Mouse (Mus musculus) G1E (cell line): ENCODE data around the gene Calhm2. TPM values are rescaled to one million over a fixed set of nuclear protein-coding genes. Genes with fewer than 3 reads are reported as not detected.

Experiments used
- ATAC-seq: 2 replicates; pipeline ENCODE4 v1.8.0; 2016; ENCODE audit warnings: mild to moderate bottlenecking; ENCODE audit not compliant: insufficient number of reproducible peaks, poor library complexity, low FRiP score, severe bottlenecking; ENCODE audit errors: extremely low read depth
- DNase-seq: peaks from one replicate; pipeline ENCODE4 v3.0.0; 2012; ENCODE audit warnings: low spot score
- H3K27me3 ChIP-seq: 2 replicates; pipeline ENCODE4 v1.6.1; 2012; ENCODE audit warnings: mild to moderate bottlenecking, low read length, inconsistent platforms; ENCODE audit not compliant: insufficient read depth
- H3K36me3 ChIP-seq: replicated peaks from 2 replicates; pipeline ENCODE3; 2012; ENCODE audit warnings: mild to moderate bottlenecking, inconsistent platforms
- H3K4me1 ChIP-seq: 2 replicates; pipeline ENCODE4 v1.6.1; 2012; ENCODE audit warnings: low read depth, low read length, inconsistent platforms, mixed read lengths; ENCODE audit not compliant: insufficient read depth
- H3K4me3 ChIP-seq: 2 replicates; pipeline ENCODE4 v1.5.1; 2012; ENCODE audit warnings: low read depth, mild to moderate bottlenecking, inconsistent platforms, low read length, moderate library complexity, mixed read lengths
- H3K9me3 ChIP-seq: replicated peaks from 2 replicates; pipeline ENCODE4 v1.6.1; 2012; ENCODE audit warnings: inconsistent platforms
- CTCF ChIP-seq: IDR thresholded peaks from 2 replicates; pipeline ENCODE4 v1.5.1; 2012; ENCODE audit warnings: low read depth, low read length, inconsistent platforms, mixed read lengths
- GATA1 ChIP-seq: IDR thresholded peaks from 2 replicates; pipeline ENCODE4 v1.6.1; 2012; ENCODE audit warnings: borderline replicate concordance, low read length, inconsistent platforms, mixed read lengths
- GATA2 ChIP-seq: IDR thresholded peaks from 2 replicates; pipeline ENCODE4 v1.6.1; 2012; ENCODE audit warnings: low read depth, low read length, inconsistent platforms, borderline replicate concordance
- POLR2AphosphoS5 ChIP-seq: IDR thresholded peaks from 2 replicates; pipeline ENCODE4 v1.6.1; 2012; ENCODE audit warnings: low read depth, low read length, inconsistent platforms; ENCODE audit not compliant: insufficient replicate concordance
- TAL1 ChIP-seq: conservative IDR thresholded peaks from 2 replicates; pipeline ENCODE4 v1.6.1; 2012; ENCODE audit warnings: low read depth, low read length, inconsistent platforms, mixed read lengths
- polyA plus RNA-seq: library from polyadenylated mRNA; stranded (reverse); fragments of >175 nt; gene quantifications from 2 replicates; pipeline ENCODE4 v1.2.3, GENCODE M21; 2012
- total RNA-seq, 2 experiments: library from RNA; stranded (forward) in 1 of 2; stranded (reverse) in 1 of 2; fragments of 200-1000 nt in 1 of 2; fragments of >200 nt in 1 of 2; fragmentation: Nextera tagmentation in 1 of 2; gene quantifications; 2 replicates each; pipeline ENCODE4 v1.2.3; 2014 to 2017

Gene Calhm2
- total and polyA plus RNA-seq, 3 experiments: 0.08 to 0.44 TPM; not detected in 1

DNA sequence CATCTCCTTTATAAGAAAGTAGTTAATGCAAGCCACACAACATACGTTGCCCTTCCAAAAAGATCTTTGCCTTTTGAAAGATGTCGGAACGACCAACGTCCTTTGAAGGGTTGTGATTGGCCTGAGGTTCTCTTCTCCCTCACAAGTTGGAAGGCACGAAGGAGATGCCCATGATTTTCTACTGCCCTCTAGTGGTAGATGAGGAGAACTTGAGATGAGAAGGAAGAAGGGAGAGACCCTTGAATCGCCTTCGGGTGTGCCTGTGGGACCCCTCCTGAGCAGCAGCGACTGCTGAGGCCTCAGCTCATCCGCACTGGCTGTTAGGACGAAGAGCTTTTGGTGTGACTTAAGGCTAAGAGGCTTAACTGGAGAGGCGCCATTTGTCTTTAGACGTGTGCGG, 30.1 kb upstream of the Calhm2 start:
- ATAC-seq (no peak), DNase-seq (peak; percentile 47)
- Histone ChIP-seq H3K36me3 (no peaks in the 10 kb centered on the region), H3K4me1 (peaks cover 10% of the 10 kb centered on the region; the same call in 1 of the 2 replicates), H3K27me3 (peaks cover 4% of the 10 kb centered on the region; the same call in 1 of the 2 replicates), H3K9me3 (no peaks in the 10 kb centered on the region), H3K4me3 (no peak overlapping the region)
- TF ChIP-seq CTCF (peak; percentile 60), GATA1 (no peak)

DNA sequence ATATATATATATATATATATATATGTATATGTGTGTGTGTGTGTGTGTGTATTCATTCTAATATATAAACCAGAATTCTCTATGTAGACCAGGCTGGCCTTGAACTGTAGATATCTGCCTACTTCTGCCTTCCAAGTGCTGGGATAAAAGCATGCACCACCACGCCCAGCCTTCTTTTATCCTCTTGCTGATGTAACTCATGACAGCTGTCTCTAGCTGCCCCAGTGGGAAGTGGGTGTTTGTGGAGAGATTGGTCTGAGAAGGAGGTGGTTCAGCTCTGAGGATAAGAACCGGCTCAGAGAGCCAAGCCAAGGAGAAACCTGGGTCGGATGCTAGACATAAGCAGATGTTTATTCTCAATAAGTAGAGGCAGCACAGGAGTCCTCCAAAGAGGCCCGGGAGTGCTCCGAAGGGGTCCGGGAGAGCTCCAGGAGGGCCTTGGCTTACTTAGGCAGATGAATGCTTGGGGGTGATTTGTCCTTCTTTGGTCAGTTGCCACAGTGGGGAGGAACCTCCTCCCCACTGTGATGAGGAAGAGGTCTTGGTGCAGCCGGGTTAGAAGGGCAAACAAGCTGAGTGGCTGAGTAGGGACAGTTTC, 29.6 kb upstream of the Calhm2 start:
- Histone ChIP-seq H3K4me1 (peaks cover 10% of the 10 kb centered on the region; the same call in 1 of the 2 replicates), H3K27me3 (peaks cover 4% of the 10 kb centered on the region; the same call in 1 of the 2 replicates), H3K36me3 (no peaks in the 10 kb centered on the region), H3K4me3 (no peak overlapping the region), H3K9me3 (no peaks in the 10 kb centered on the region)
- ATAC-seq (no peak), DNase-seq (no peak)
- TF ChIP-seq POLR2AphosphoS5: no peak

DNA sequence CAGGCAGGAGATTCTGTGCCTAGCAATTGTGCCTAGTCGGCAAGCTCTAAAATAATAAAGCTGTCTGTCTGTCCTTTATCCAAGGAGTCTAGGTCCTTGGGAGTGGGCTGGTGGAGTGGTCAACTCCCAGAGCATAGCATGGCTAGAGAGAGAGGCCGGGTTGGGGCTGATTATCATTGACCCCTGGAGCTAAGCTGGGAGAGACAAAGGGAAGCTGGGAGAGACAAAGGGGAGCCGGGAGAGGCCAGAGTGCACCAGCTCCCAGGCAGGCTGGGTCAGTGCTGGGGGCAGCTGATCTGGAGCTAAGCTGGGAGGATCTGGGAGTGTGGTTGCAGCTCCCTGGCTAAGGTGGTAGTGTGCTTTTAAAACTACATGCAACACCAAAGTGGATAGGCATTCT, 28.7 kb upstream of the Calhm2 start:
- Histone ChIP-seq H3K9me3 (no peaks in the 10 kb centered on the region), H3K27me3 (peaks cover 4% of the 10 kb centered on the region; the same call in 1 of the 2 replicates), H3K4me1 (peaks cover 10% of the 10 kb centered on the region; the same call in 1 of the 2 replicates), H3K4me3 (no peak overlapping the region), H3K36me3 (no peaks in the 10 kb centered on the region)
- no peak for TF ChIP-seq GATA2
- no peak for TF ChIP-seq CTCF
- no peak for TF ChIP-seq POLR2AphosphoS5
- TF ChIP-seq TAL1: no peak
- no peak for TF ChIP-seq GATA1
- DNase-seq: no peak
- ATAC-seq: no peak

DNA sequence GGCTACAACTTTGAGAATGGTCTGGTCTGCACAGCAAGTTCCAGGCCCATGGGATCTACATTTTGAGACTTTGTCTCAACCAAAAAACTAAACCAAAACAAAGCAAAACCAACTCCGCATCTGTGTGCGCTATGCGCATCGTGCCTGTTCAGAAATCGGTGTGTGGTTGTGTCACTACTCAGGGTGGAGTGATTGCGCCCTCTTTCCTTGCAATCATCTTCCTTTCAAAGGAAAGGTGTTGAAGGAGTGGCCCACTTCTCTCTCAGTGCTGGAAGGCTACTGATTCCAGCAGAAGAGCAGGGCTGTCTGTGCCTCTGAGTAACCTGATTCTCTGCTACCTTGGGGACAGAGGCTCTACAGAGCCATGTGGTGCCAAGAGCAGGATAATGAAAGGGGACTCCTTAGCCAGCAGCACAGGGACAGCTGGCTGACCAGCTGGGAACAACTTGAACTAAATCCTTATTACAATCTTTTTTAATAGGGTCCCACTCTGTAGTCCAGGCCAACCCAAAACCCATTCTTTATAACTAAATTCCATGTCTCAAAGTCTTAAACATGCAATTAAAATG, 25.2 kb upstream of the Calhm2 start:
- H3K4me3 ChIP-seq: no peak overlapping the region
- H3K9me3 ChIP-seq: no peaks in the 10 kb centered on the region
- ATAC-seq (no peak), DNase-seq (no peak)
- no peaks in the 10 kb centered on the region for H3K36me3 ChIP-seq
- peaks cover 4% of the 10 kb centered on the region; the same call in 1 of the 2 replicates for H3K27me3 ChIP-seq
- 0 out of 2 replicates have a peak, but pooled peaks cover 4% of the 10 kb centered on the region for H3K4me1 ChIP-seq
- TF ChIP-seq GATA2 (no peak), POLR2AphosphoS5 (no peak), GATA1 (no peak)

DNA sequence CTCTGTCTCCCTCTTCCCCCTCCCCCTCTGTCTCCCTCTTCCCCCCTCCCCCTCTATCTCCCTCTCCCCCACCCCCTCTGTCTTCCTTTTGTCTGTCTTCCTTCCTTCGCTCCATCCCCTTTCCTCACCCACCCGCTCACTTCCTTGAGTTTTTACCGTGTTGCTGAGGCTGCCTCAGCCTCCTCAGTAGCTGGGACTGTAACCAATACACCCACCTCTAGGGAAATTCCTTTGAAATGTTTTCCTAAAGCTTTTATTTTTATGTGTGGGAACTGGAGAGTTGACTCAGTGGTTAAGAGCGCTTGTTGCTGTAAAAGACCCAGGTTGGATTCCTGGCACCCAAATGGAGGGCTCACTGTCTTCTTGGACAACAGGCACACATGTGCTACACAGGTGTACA, 23.6 kb upstream of the Calhm2 start:
- no peak for DNase-seq
- Histone ChIP-seq H3K4me1 (no peaks in the 10 kb centered on the region; the same call in 1 of the 2 replicates), H3K4me3 (no peak overlapping the region), H3K9me3 (no peaks in the 10 kb centered on the region), H3K36me3 (no peaks in the 10 kb centered on the region), H3K27me3 (peaks cover 11% of the 10 kb centered on the region; the same call in 1 of the 2 replicates)
- TF ChIP-seq CTCF: no peak
- TF ChIP-seq GATA2: no peak
- no peak for TF ChIP-seq POLR2AphosphoS5
- TF ChIP-seq TAL1: no peak
- no peak for ATAC-seq

DNA sequence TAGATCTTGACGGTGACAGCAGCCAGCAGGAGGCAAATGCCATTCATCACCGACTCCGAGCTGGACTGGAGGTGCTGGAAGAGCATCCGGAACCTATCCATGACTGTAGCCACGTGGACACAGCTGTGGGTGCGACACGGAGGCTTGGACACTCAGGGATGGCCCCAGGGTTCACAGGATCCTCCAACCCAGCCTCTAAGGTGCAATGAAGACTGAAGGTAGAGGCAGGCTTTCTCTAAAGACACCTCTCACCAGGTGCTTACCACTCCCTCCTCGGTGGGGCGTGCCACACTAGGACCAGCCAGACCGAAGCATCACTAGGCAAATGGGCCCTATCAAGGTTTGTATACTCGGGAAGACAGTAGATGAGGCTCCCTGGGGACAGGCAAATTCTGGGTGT, 19.6 kb upstream of the Calhm2 start, which contains the start of gene Calhm3:
TSS of gene Calhm3 (minus strand) at position 101 of the 400 bp plus-strand sequence.
- TF ChIP-seq POLR2AphosphoS5 (no peak), GATA1 (no peak), CTCF (no peak), TAL1 (no peak), GATA2 (no peak)
- ATAC-seq (no peak), DNase-seq (no peak)
- H3K27me3 ChIP-seq: peaks cover 33% of the 10 kb centered on the region
- H3K9me3 ChIP-seq: no peaks in the 10 kb centered on the region
- no peaks in the 10 kb centered on the region; the same call in 1 of the 2 replicates for H3K4me1 ChIP-seq
- H3K36me3 ChIP-seq: no peaks in the 10 kb centered on the region
- no peak within 1 kb of the TSS for H3K4me3 ChIP-seq

DNA sequence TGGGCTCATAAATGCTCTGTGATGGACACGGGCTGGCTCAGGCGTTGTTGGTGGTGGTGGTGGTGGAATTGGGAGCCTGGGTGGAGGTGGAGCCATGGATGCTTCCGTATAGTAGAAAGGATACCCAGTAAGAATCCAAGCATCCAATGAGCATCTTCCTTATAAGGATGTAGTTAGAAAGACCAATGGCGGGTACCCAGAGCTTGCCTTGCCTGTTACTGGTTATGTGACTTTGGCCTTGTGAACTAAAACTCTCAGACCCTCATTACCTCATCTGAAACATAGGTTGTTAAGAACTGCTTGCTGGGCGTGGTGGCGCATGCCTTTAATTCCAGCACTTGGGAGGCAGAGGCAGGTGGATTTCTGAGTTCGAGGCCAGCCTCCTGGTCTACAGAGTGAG, 15.7 kb upstream of the Calhm2 start:
- Histone ChIP-seq H3K27me3 (peaks cover 46% of the 10 kb centered on the region), H3K36me3 (no peaks in the 10 kb centered on the region), H3K4me3 (no peak overlapping the region), H3K9me3 (no peaks in the 10 kb centered on the region), H3K4me1 (no peaks in the 10 kb centered on the region; the same call in 1 of the 2 replicates)
- DNase-seq: no peak
- ATAC-seq: no peak
- TF ChIP-seq TAL1 (no peak), GATA2 (no peak), GATA1 (no peak), CTCF (no peak), POLR2AphosphoS5 (no peak)
